Mouse (Mus musculus) limb, embryonic 15.5 days (tissue): ENCODE measurements around the gene Tmem135. TPM values are rescaled to one million over a fixed set of nuclear protein-coding genes. Genes with fewer than 3 reads are reported as not detected.

ENCODE experiments used
- microRNA-seq: library from miRNA; unstranded; fragments of <30 nt; microRNA quantifications from one replicate; pipeline ENCODE4, GENCODE M21; 2016
- polyA plus RNA-seq: library from polyadenylated mRNA; unstranded; fragments of >200 nt; fragmentation: Nextera tagmentation; extraction: Ambion mirVana; gene quantifications from 2 replicates; pipeline ENCODE4 v1.2.1, GENCODE M21; 2015

Gene Tmem135
- polyA plus RNA-seq, 1 experiment from 2014 or later = 19.4 TPM

Small RNA genes lying within 50 kb of the gene (microRNA-seq; reads per million reads assigned to microRNA genes)
- not detected for gene Gm22171
- gene Gm24659 = not detected

Other genes starting within 250 kb of the Tmem135 start
- 11.1 and 12.3 TPM in 2 replicates for gene Fzd4, start 133 bp upstream of the Tmem135 start, polyA plus RNA-seq
- gene Prss23, start 123.0 kb upstream of the Tmem135 start, polyA plus RNA-seq = 81.4 and 85.1 TPM in 2 replicates
- 1.7 and 2.0 TPM in 2 replicates for gene Me3, start 228.2 kb upstream of the Tmem135 start, polyA plus RNA-seq